Mouse (Mus musculus): ENCODE measurements around the gene Yod1.

DNA sequence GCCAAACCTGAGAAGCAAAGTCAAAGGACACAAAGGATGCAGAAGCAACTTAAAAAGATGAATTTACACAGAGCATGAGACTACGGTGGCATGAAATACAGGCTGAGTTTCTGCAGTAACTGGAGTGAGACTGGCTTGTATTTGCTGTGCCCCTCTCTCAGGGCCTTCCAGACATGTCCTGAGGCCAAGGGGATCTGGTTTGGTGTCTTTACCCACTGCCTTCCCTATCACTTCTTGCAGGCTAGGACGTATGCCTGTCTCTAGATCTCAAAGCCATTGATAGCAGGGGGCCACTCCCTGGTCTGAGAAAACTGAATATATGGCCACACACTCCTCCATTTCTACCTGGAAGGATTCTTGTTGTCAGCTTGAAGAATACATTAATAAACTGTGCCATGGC lies 27.1 kb downstream of the Yod1 start:
- TF ChIP-seq GATA1 (IDR thresholded peaks at IDR 0.05; ENCODE audit: borderline replicate concordance, low read length) (no peak), FLI1 (IDR thresholded peaks at IDR 0.05; ENCODE audit: low read length) (no peak)
